Mouse (Mus musculus) neural tube, embryonic 12.5 days (tissue): ENCODE measurements at regions not wholly inside any gene's neighbourhood (a gene's known extent, or its start where the extent isn't known, plus 50 kb on each side); places are given as distances from the start of the nearest gene placed in this dataset.

ENCODE experiments used
- ATAC-seq: fragments of 200-750 bp; cut with Nextera tagmentation; 2 replicates; pipeline ENCODE4 v1.8.0; 2017; ENCODE audit warnings: low read depth, mild to moderate bottlenecking, moderate TSS enrichment, moderate library complexity; ENCODE audit not compliant: low FRiP score
- H3K27ac ChIP-seq: fragments of 300-500 bp; sonication (generic); 2 replicates; pipeline ENCODE4 v1.5.1; 2016
- H3K27me3 ChIP-seq: fragments of 300-500 bp; sonication (generic); replicated peaks from 2 replicates; pipeline ENCODE4 v1.6.1; 2016; ENCODE audit warnings: mild to moderate bottlenecking
- H3K36me3 ChIP-seq: fragments of 300-500 bp; sonication (generic); 2 replicates; pipeline ENCODE4 v1.6.1; 2016; ENCODE audit warnings: mild to moderate bottlenecking
- H3K4me1 ChIP-seq: fragments of 300-500 bp; sonication (generic); 2 replicates; pipeline ENCODE4 v1.6.1; 2016
- H3K4me2 ChIP-seq: fragments of 300-500 bp; sonication (generic); replicated peaks from 2 replicates; pipeline ENCODE4 v1.6.1; 2016; ENCODE audit warnings: mild to moderate bottlenecking
- H3K4me3 ChIP-seq: fragments of 300-500 bp; sonication (generic); 2 replicates; pipeline ENCODE4 v1.5.1; 2016
- H3K9ac ChIP-seq: fragments of 300-500 bp; sonication (generic); 2 replicates; pipeline ENCODE4 v1.6.1; 2016; ENCODE audit warnings: mild to moderate bottlenecking
- H3K9me3 ChIP-seq: fragments of 300-500 bp; sonication (generic); 2 replicates; pipeline ENCODE4 v1.6.1; 2016; ENCODE audit warnings: mild to moderate bottlenecking
- WGBS: fragments of 180-500 bp; shearing (Covaris S2); methylation state at CpG from one replicate; pipeline ENCODE4 v1.1.7; 2016; 5-methylcytosine and 5-hydroxymethylcytosine counted together

- Histone ChIP-seq H3K4me3 (no peak overlapping the region), H3K27me3 (no peaks in the 10 kb centered on the region), H3K27ac (no peak overlapping the region), H3K4me1 (peaks cover 9% of the 10 kb centered on the region), H3K9ac (no peak overlapping the region), H3K9me3 (peaks cover 9% of the 10 kb centered on the region; the same call in 1 of the 2 replicates), H3K36me3 (no peaks in the 10 kb centered on the region), H3K4me2 (no peak overlapping the region)
- 44% methylated on average over 4 of the region's 4 CpGs for WGBS
- ATAC-seq = no peak
Measured at GRCm38 (mm10) chr4:54071951-54072350, 246.1 kb downstream of the Tmem38b start.

GRCm38 (mm10) chr4:54072482-54072881 lies 246.6 kb downstream of the Tmem38b start:
- ATAC-seq = no peak
- H3K4me1 ChIP-seq = peaks cover 9% of the 10 kb centered on the region
- peaks cover 9% of the 10 kb centered on the region; the same call in 1 of the 2 replicates for H3K9me3 ChIP-seq
- H3K4me2 ChIP-seq = no peak overlapping the region
- H3K4me3 ChIP-seq = no peak overlapping the region
- H3K36me3 ChIP-seq = no peaks in the 10 kb centered on the region
- no peaks in the 10 kb centered on the region for H3K27me3 ChIP-seq
- no peak overlapping the region for H3K9ac ChIP-seq
- 31% methylated on average over 3 of the region's 3 CpGs for WGBS
- H3K27ac ChIP-seq = no peak overlapping the region

GRCm38 (mm10) chr4:54072932-54073331 lies 247.1 kb downstream of the Tmem38b start:
- Histone ChIP-seq H3K27me3 (no peaks in the 10 kb centered on the region), H3K4me2 (peak overlapping the region; percentile 27), H3K36me3 (no peaks in the 10 kb centered on the region), H3K9me3 (peaks cover 9% of the 10 kb centered on the region; the same call in 1 of the 2 replicates), H3K27ac (no peak overlapping the region), H3K4me3 (no peak overlapping the region), H3K9ac (no peak overlapping the region), H3K4me1 (peaks cover 9% of the 10 kb centered on the region)
- WGBS = 8% methylated on average over 10 of the region's 10 CpGs
- ATAC-seq = peak; percentile 83

- 37% methylated on average over 7 of the region's 7 CpGs for WGBS
- Histone ChIP-seq H3K4me3 (no peak overlapping the region), H3K9ac (no peak overlapping the region), H3K4me1 (peaks cover 9% of the 10 kb centered on the region), H3K27ac (no peak overlapping the region), H3K36me3 (no peaks in the 10 kb centered on the region), H3K27me3 (no peaks in the 10 kb centered on the region), H3K9me3 (peaks cover 9% of the 10 kb centered on the region; the same call in 1 of the 2 replicates), H3K4me2 (0 out of 2 replicates have a peak overlapping the region, but pooled peaks have one; percentile 27)
- ATAC-seq = no peak
Measured at GRCm38 (mm10) chr4:54073483-54073882, 247.6 kb downstream of the Tmem38b start.

GRCm38 (mm10) chr4:54074226-54074625 lies 248.4 kb downstream of the Tmem38b start:
- 68% methylated on average over 5 of the region's 5 CpGs for WGBS
- Histone ChIP-seq H3K4me3 (no peak overlapping the region), H3K36me3 (no peaks in the 10 kb centered on the region), H3K27me3 (no peaks in the 10 kb centered on the region), H3K27ac (no peak overlapping the region), H3K9ac (no peak overlapping the region), H3K9me3 (peaks cover 9% of the 10 kb centered on the region; the same call in 1 of the 2 replicates), H3K4me2 (no peak overlapping the region), H3K4me1 (peaks cover 9% of the 10 kb centered on the region)
- ATAC-seq = 0 out of 2 replicates have a peak, but pooled peaks have one; percentile 19

GRCm38 (mm10) chr4:54080526-54080925 lies 254.7 kb downstream of the Tmem38b start:
- Histone ChIP-seq H3K27ac (no peak overlapping the region), H3K4me1 (no peaks in the 10 kb centered on the region), H3K27me3 (no peaks in the 10 kb centered on the region), H3K4me3 (no peak overlapping the region), H3K9me3 (no peaks in the 10 kb centered on the region), H3K4me2 (no peak overlapping the region), H3K9ac (no peak overlapping the region), H3K36me3 (no peaks in the 10 kb centered on the region)
- ATAC-seq = no peak
- 65% methylated on average over 9 of the region's 9 CpGs for WGBS

GRCm38 (mm10) chr4:54081411-54081810 lies 255.6 kb downstream of the Tmem38b start:
- no peak for ATAC-seq
- Histone ChIP-seq H3K9ac (no peak overlapping the region), H3K4me2 (no peak overlapping the region), H3K27ac (no peak overlapping the region), H3K36me3 (no peaks in the 10 kb centered on the region), H3K27me3 (no peaks in the 10 kb centered on the region), H3K9me3 (no peaks in the 10 kb centered on the region), H3K4me3 (no peak overlapping the region), H3K4me1 (no peaks in the 10 kb centered on the region)
- WGBS = 92% methylated on average over 5 of the region's 5 CpGs

GRCm38 (mm10) chr4:54084747-54085146 lies 258.9 kb downstream of the Tmem38b start:
- Histone ChIP-seq H3K4me1 (no peaks in the 10 kb centered on the region), H3K27ac (no peak overlapping the region), H3K9me3 (no peaks in the 10 kb centered on the region), H3K9ac (no peak overlapping the region), H3K27me3 (no peaks in the 10 kb centered on the region), H3K4me2 (no peak overlapping the region), H3K36me3 (no peaks in the 10 kb centered on the region), H3K4me3 (no peak overlapping the region)
- no peak for ATAC-seq
- WGBS = 91% methylated on average over 6 of the region's 6 CpGs

GRCm38 (mm10) chr4:54094285-54094997 lies 268.6 kb downstream of the Tmem38b start:
- no peaks in the 10 kb centered on the region for H3K9me3 ChIP-seq
- ATAC-seq = no peak
- H3K27me3 ChIP-seq = no peaks in the 10 kb centered on the region
- no peaks in the 10 kb centered on the region for H3K4me1 ChIP-seq
- WGBS = 89% methylated on average over 7 of the region's 7 CpGs
- no peaks in the 10 kb centered on the region for H3K36me3 ChIP-seq
- no peak overlapping the region for H3K4me2 ChIP-seq
- H3K4me3 ChIP-seq = no peak overlapping the region
- H3K27ac ChIP-seq = no peak overlapping the region
- no peak overlapping the region for H3K9ac ChIP-seq

- Histone ChIP-seq H3K4me1 (no peaks in the 10 kb centered on the region), H3K9ac (no peak overlapping the region), H3K9me3 (no peaks in the 10 kb centered on the region), H3K4me3 (no peak overlapping the region), H3K27me3 (no peaks in the 10 kb centered on the region), H3K4me2 (no peak overlapping the region), H3K27ac (no peak overlapping the region), H3K36me3 (no peaks in the 10 kb centered on the region)
- no peak for ATAC-seq
- WGBS = 72% methylated on average over 4 of the region's 4 CpGs
Measured at GRCm38 (mm10) chr4:54095200-54095930, 269.5 kb downstream of the Tmem38b start.

GRCm38 (mm10) chr4:54097543-54097942 lies 271.7 kb downstream of the Tmem38b start:
- Histone ChIP-seq H3K9me3 (no peaks in the 10 kb centered on the region), H3K4me1 (no peaks in the 10 kb centered on the region), H3K27me3 (no peaks in the 10 kb centered on the region), H3K9ac (no peak overlapping the region), H3K27ac (no peak overlapping the region), H3K36me3 (no peaks in the 10 kb centered on the region), H3K4me2 (no peak overlapping the region), H3K4me3 (no peak overlapping the region)
- 82% methylated on average over 2 of the region's 2 CpGs for WGBS
- ATAC-seq = no peak

- Histone ChIP-seq H3K9ac (no peak overlapping the region), H3K4me2 (no peak overlapping the region), H3K4me1 (no peaks in the 10 kb centered on the region), H3K27me3 (no peaks in the 10 kb centered on the region), H3K9me3 (no peaks in the 10 kb centered on the region), H3K27ac (no peak overlapping the region), H3K36me3 (no peaks in the 10 kb centered on the region), H3K4me3 (no peak overlapping the region)
- no peak for ATAC-seq
Measured at GRCm38 (mm10) chr4:54100282-54100681, 274.4 kb downstream of the Tmem38b start.
